Mouse (Mus musculus) embryonic facial prominence, embryonic 13.5 days (tissue): ENCODE results near the gene Zxdb. TPM values are rescaled to one million over a fixed set of nuclear protein-coding genes. Genes with fewer than 3 reads are reported as not detected.
"Not testable (repeated sequence)": the region's sequence is repeated elsewhere in the genome, so short reads cannot be mapped to it uniquely, and the experiment has no call there.

Experiments used
- ATAC-seq: fragments of 200-750 bp; cut with Nextera tagmentation; 2 replicates; pipeline ENCODE4 v1.8.0; 2017; ENCODE audit warnings: low read depth; ENCODE audit not compliant: insufficient number of reproducible peaks, insufficient read depth, low FRiP score, low TSS enrichment
- H3K27ac ChIP-seq: fragments of 300-500 bp; sonication (generic); 2 replicates; pipeline ENCODE4 v1.5.1; 2015; ENCODE audit warnings: moderate library complexity, mild to moderate bottlenecking, inconsistent platforms
- H3K27me3 ChIP-seq: fragments of 300-500 bp; sonication (generic); 2 replicates; pipeline ENCODE4 v1.6.1; 2015; ENCODE audit warnings: mild to moderate bottlenecking, inconsistent platforms
- H3K36me3 ChIP-seq: fragments of 300-500 bp; sonication (generic); 2 replicates; pipeline ENCODE4 v1.6.1; 2015; ENCODE audit warnings: mild to moderate bottlenecking, inconsistent platforms
- H3K4me1 ChIP-seq: fragments of 300-500 bp; sonication (generic); 2 replicates; pipeline ENCODE4 v1.6.1; 2015; ENCODE audit warnings: inconsistent platforms
- H3K4me2 ChIP-seq: fragments of 300-500 bp; sonication (generic); 2 replicates; pipeline ENCODE4 v1.6.1; 2015; ENCODE audit warnings: moderate library complexity, mild to moderate bottlenecking, inconsistent platforms
- H3K4me3 ChIP-seq: fragments of 300-500 bp; sonication (generic); 2 replicates; pipeline ENCODE4 v1.5.1; 2015; ENCODE audit warnings: mild to moderate bottlenecking, inconsistent platforms
- H3K9ac ChIP-seq: fragments of 300-500 bp; sonication (generic); 2 replicates; pipeline ENCODE4 v1.6.1; 2015; ENCODE audit warnings: mild to moderate bottlenecking, inconsistent platforms
- H3K9me3 ChIP-seq: fragments of 300-500 bp; sonication (generic); 2 replicates; pipeline ENCODE4 v1.6.1; 2016; ENCODE audit warnings: inconsistent platforms
- WGBS: fragments of 180-500 bp; shearing (Covaris S2); methylation state at CpG from one replicate; pipeline ENCODE4 v1.1.7; 2015; ENCODE audit warnings: mixed read lengths; 5-methylcytosine and 5-hydroxymethylcytosine counted together
- polyA plus RNA-seq: library from polyadenylated mRNA; unstranded; fragments of >200 nt; fragmentation: Nextera tagmentation; extraction: Ambion mirVana; gene quantifications from 2 replicates; pipeline ENCODE4 v1.2.1, GENCODE M21; 2015

Zxdb gene
- polyA plus RNA-seq = 1.4 and 2.0 TPM in 2 replicates

DNA sequence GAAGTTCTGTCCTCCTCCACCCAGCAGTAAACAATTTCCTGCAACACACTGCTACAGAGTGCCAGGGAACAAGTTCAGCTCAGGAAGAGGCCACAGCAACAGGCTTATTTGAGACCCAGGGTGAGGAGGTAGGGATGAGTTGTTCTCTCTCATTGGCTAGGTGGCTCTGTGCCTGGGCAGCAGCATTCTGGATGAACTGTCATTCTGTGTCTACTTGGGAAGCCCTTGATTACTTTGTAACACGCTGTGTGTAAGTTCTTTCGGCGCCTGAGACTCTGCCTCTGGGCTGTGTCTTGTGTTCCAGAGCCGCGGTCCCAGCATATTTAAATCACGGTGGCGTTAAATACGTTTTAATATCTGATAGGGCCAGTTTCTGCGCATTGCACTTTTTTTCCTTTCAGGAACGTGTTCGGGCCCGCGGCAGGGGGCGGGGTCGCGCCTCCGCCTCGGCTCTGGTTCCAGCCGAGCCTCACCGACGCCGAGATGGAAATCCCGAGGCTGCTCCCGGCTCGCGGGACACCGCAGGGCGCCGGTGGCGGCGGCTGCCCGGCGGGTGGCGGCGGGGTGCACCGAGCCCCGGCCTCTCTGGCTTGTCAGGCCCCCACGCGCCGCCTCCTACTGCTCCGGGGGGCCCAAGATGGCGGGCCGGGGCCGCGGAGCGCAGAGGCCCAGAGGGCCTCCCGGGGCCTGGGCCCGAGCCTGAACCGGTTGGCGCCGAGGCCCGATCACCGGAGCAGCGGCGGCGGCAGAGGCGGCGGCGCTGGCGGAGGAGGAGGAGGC is at the start of gene Zxdb:
Gene Zxdb, plus strand, starts transcription at position 378 of the 780 bp plus-strand sequence.
- no CpG with 5 or more reads among the region's 60 CpGs for WGBS
- not testable (repeated sequence) for H3K9me3 ChIP-seq, H3K4me1 ChIP-seq, H3K4me2 ChIP-seq, H3K27ac ChIP-seq, H3K36me3 ChIP-seq, H3K27me3 ChIP-seq, H3K9ac ChIP-seq
- peak; percentile 60 for ATAC-seq
- H3K4me3 ChIP-seq = peak within 1 kb of the TSS; percentile 35

DNA sequence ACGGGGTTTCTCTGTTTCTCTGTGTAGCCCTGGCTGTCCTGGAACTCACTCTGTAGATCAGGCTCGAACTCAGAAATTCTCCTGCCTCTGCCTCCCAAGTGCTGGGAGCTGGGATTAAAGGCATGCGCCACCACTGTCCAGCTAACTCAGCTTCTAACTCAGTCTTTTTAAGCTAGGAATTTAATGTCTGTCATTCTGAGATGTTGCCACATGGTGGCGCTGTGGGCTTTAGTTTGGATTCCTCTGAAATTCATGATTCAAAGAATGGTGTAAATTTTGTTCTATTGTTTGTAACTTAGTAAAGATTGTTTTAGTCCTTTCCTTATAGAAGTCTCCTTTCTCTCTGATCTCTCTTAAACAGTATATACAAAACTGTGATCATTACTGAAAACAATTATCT is 49.4 kb upstream of the Zxdb start:
- H3K9me3 ChIP-seq = no peaks in the 10 kb centered on the region
- no peak overlapping the region for H3K9ac ChIP-seq
- no peak overlapping the region for H3K27ac ChIP-seq
- 42% methylated on average over 4 of the region's 4 CpGs for WGBS
- H3K27me3 ChIP-seq = peaks cover 6% of the 10 kb centered on the region
- no peaks in the 10 kb centered on the region for H3K4me1 ChIP-seq
- no peak for ATAC-seq
- H3K4me2 ChIP-seq = no peak overlapping the region
- no peak overlapping the region for H3K4me3 ChIP-seq
- H3K36me3 ChIP-seq = no peaks in the 10 kb centered on the region

DNA sequence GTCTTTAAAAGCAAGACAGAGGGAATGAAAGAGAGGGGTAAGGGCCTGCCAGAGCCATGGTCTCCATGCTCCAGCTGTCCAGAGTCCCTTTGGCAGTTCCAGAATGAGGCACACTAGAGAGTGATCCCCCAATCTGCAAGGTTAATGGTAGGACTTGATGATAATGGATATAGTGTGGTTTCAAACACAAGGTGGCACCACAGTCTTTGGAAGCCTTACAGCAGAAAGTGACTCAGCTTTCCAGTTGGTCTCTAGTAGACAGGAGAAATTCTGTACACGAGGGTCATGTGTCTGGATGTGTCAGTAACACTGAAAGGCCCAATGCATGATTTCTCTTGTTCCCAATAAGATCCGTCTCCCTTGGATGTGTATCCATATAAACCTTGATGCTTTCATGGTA is 42.8 kb upstream of the Zxdb start:
- not testable (repeated sequence) for H3K27me3 ChIP-seq, H3K4me2 ChIP-seq, H3K36me3 ChIP-seq, H3K4me3 ChIP-seq, H3K9me3 ChIP-seq, H3K9ac ChIP-seq, H3K27ac ChIP-seq, H3K4me1 ChIP-seq, ATAC-seq
- no CpG with 5 or more reads among the region's 2 CpGs for WGBS

DNA sequence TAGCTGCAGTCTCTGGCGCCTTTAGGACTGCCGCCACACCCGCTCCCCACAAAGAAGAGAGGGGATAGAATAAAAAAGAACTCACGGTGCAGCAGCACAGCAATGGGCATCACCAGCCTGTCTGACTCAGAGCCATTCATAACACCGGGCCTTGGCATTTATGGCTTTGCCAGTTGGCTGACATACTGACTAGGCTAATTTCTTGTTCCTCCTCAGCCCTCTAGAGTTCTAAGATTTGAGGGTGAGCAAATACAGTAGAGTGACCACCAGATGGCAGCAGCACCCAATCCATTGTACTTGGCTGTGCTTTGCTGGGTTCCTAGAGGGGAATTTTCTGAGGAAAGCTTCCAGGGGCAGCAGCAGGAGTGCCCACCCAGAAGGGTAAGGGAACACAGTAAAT is 34.8 kb upstream of the Zxdb start:
- not testable (repeated sequence) for H3K27me3 ChIP-seq, H3K9me3 ChIP-seq, ATAC-seq, H3K4me1 ChIP-seq, H3K4me2 ChIP-seq, H3K9ac ChIP-seq, H3K36me3 ChIP-seq, H3K27ac ChIP-seq, H3K4me3 ChIP-seq
- 85% methylated on average over 5 of the region's 5 CpGs for WGBS

DNA sequence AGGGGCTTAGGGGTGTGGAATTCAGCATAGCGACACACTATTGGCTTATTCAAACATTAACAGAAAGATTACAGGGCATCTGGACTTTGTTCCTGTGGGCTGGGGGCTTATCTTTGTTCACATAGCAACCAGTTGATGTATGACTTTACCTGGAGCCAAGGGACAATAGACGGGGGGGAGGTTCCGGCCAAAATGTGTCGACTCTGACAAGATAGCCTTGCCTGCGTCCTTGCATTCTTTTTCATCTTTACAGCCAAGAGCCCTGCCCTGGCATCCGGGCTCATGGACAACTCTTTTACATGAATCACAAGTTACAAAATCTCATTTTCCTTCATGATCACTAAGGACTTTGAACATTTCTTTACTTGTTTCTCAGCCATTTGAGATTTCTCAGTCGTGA is 17.7 kb upstream of the Zxdb start:
- 92% methylated on average over 7 of the region's 7 CpGs for WGBS
- H3K9ac ChIP-seq, H3K4me2 ChIP-seq, H3K4me3 ChIP-seq, H3K27ac ChIP-seq, H3K36me3 ChIP-seq, H3K4me1 ChIP-seq, H3K9me3 ChIP-seq, ATAC-seq, H3K27me3 ChIP-seq: not testable (repeated sequence)

DNA sequence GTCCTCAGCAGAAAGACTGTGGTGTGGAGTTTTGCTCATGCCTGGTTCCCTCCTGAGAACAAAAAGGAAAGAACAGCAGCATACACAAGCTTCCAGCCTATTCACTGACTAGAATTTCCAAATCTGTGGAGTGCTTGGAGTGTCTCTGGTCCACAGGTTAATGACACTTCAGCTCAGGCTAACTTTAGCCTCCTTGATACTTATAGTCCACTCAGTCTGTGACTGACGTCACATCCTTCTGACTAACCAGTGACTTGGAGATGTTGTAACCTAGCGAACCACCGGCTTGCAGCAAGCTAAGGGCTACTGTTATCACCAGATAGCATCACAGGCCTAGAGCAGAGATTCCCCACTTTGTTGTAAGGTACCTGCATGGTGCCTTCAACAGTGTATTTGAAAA is 14.6 kb upstream of the Zxdb start:
- not testable (repeated sequence) for H3K9me3 ChIP-seq, H3K9ac ChIP-seq, H3K27ac ChIP-seq, ATAC-seq, H3K27me3 ChIP-seq, H3K4me1 ChIP-seq, H3K4me3 ChIP-seq, H3K36me3 ChIP-seq, H3K4me2 ChIP-seq
- no CpG with 5 or more reads among the region's 3 CpGs for WGBS

DNA sequence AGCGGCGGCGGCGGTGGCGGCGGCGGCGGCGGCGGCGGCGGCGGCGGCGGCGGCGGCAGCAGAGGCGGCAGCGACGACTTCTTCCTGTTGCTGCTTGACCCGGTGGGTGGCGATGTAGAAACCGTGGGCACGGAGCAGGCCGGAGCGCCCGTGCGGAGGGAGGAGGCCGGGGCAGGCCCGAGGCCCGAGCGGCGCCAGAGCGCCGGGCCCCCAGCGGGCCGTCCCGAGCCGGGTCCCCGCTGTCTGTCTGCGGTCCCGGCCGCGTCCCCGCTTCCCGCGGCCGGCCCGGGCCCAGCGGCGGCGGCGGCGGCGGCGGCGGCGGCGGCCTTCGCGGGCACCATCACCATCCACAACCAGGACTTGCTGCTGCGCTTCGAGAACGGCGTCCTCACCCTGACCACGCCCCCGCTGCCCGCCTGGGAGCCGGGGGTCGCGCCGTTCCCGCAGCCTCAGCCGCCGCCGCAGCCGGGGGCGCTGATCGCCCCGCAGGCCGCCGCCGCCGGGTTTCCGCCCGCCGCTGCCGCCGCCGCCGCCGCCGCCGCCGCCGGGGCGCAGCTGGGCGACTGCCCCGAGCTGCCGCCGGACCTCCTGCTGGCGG is 702 bp downstream of the Zxdb start:
- H3K36me3 ChIP-seq, H3K27ac ChIP-seq, H3K4me1 ChIP-seq, H3K27me3 ChIP-seq, H3K4me2 ChIP-seq, H3K9ac ChIP-seq, H3K9me3 ChIP-seq: not testable (repeated sequence)
- H3K4me3 ChIP-seq = peak overlapping the region; percentile 35
- peak; percentile 59; the same call in 1 of the 2 replicates for ATAC-seq
- no CpG with 5 or more reads among the region's 102 CpGs for WGBS

DNA sequence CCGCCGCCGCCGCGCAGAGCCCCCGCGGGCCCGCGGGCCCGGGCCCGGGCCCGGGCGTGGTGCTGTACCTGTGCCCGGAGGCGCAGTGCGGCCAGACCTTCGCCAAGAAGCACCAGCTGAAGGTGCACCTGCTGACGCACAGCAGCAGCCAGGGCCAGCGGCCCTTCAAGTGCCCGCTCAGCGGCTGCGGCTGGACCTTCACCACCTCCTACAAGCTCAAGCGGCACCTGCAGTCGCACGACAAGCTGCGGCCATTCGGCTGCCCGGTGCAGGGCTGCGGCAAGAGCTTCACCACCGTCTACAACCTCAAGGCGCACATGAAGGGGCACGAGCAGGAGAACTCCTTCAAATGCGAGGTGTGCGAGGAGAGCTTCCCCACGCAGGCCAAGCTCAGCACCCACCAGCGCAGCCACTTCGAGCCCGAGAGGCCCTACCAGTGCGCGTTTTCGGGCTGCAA is 1.3 kb downstream of the Zxdb start:
- not testable (repeated sequence) for H3K27ac ChIP-seq, H3K9ac ChIP-seq, H3K4me1 ChIP-seq, H3K27me3 ChIP-seq, H3K4me2 ChIP-seq, H3K9me3 ChIP-seq, H3K36me3 ChIP-seq
- H3K4me3 ChIP-seq = peak overlapping the region; percentile 35
- ATAC-seq = 0 out of 2 replicates have a peak, but pooled peaks have one; percentile 53
- no CpG with 5 or more reads among the region's 41 CpGs for WGBS

DNA sequence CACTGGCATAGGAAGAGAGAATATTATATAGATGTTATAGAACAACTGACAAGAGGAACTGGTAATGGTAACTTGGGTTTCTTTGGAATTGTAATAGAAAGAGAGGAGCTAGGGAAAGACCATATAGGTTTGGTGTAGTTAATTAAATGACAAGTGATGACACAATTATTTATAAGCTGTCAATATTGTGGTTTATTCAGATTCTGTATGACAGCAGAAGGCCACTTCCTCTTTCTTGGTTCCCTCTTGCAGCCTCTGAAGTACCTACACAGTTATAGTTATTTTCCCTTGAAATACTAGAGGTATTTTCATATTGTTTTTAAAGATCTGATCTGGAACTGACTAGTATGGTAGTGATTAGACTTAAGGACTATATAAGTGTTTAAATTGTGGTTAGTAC is 7.2 kb downstream of the Zxdb start:
- no peaks in the 10 kb centered on the region for H3K27me3 ChIP-seq
- H3K4me1 ChIP-seq = no peaks in the 10 kb centered on the region
- H3K27ac ChIP-seq = no peak overlapping the region
- H3K4me2 ChIP-seq = no peak overlapping the region
- ATAC-seq = no peak
- H3K36me3 ChIP-seq = no peaks in the 10 kb centered on the region
- H3K9ac ChIP-seq = no peak overlapping the region
- H3K9me3 ChIP-seq = no peaks in the 10 kb centered on the region
- H3K4me3 ChIP-seq = no peak overlapping the region

DNA sequence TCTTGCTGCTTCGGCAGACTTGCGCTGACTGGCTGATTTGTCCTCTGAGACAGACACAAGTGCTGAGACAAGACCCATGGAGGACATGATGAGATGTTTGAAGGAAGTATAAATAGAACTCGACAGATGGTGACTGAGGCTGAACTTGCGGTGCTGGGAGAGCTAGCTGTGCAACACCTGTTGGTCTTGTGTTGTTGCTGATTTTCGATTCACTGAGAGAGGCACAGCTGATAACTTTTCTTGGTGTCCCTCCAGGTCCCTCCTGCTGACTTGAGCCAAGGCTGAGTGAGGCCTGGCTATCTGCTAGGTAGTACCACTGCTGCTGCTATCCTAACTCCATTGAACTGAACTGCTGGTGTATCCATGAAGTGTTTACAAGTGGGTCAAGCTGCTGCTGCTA is 29.4 kb downstream of the Zxdb start:
- Histone ChIP-seq H3K36me3 (no peaks in the 10 kb centered on the region), H3K9ac (no peak overlapping the region), H3K4me2 (no peak overlapping the region), H3K4me1 (no peaks in the 10 kb centered on the region), H3K27me3 (no peaks in the 10 kb centered on the region), H3K9me3 (no peaks in the 10 kb centered on the region), H3K27ac (no peak overlapping the region), H3K4me3 (no peak overlapping the region)
- no peak for ATAC-seq
- WGBS = 86% methylated on average over 5 of the region's 5 CpGs

DNA sequence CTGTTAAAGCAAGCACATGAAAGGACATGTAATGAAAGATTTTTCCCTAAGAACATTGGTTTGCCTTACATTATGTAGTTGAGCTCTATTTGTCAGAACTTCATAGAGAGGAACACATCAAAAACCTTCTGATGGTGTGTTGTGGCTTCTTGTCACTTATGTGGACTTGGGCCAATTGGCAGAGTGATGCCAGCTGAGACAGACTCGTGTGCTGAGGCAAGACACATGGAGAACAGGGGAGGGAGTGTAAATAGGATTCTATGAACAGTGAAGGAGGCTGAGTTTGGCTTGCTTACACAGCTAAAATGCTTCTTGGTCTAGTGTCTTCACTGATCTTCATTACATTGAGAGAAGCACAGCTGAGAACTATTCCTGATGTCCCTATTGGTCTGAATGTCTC is 35.6 kb downstream of the Zxdb start:
- Histone ChIP-seq H3K27ac (no peak overlapping the region), H3K4me3 (no peak overlapping the region), H3K9ac (no peak overlapping the region), H3K27me3 (peaks cover 3% of the 10 kb centered on the region; the same call in 1 of the 2 replicates), H3K4me2 (no peak overlapping the region), H3K4me1 (no peaks in the 10 kb centered on the region), H3K9me3 (no peaks in the 10 kb centered on the region), H3K36me3 (no peaks in the 10 kb centered on the region)
- 31% methylated on average over 1 of the region's 1 CpGs for WGBS
- no peak for ATAC-seq

DNA sequence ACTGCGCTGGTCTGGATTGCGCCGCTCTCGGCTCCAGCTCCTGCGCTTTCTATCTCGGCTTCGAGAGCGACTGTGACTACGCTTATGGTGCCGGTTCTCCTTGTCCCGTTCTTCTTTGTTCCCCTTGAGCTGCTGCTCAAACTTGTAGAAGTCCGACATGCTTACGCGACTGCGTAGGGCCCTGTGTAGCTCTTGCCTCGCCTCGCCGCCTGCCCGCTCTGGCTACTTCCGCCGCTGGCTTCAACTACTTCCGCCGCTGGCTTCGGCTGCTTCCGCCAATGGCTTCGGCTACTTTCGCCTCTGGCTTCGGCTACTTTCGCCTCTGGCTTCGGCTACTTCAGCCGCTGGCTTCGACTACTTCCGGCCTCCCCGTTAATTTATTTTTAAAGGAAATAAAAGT is 49.5 kb downstream of the Zxdb start:
- H3K9me3 ChIP-seq = no peaks in the 10 kb centered on the region
- H3K27ac ChIP-seq = no peak overlapping the region
- no peaks in the 10 kb centered on the region for H3K36me3 ChIP-seq
- H3K4me2 ChIP-seq = no peak overlapping the region
- 93% methylated on average over 34 of the region's 34 CpGs for WGBS
- H3K9ac ChIP-seq = no peak overlapping the region
- no peak for ATAC-seq
- H3K4me1 ChIP-seq = no peaks in the 10 kb centered on the region
- H3K4me3 ChIP-seq = no peak overlapping the region
- no peaks in the 10 kb centered on the region for H3K27me3 ChIP-seq
